Mouse (Mus musculus): ENCODE measurements around the gene Shisal1. TPM values are rescaled to one million over a fixed set of nuclear protein-coding genes. Genes with fewer than 3 reads are reported as not detected.

The Shisal1 gene
- polyA plus RNA-seq, 1 experiment from 2014 or later: 0.05 TPM

DNA sequence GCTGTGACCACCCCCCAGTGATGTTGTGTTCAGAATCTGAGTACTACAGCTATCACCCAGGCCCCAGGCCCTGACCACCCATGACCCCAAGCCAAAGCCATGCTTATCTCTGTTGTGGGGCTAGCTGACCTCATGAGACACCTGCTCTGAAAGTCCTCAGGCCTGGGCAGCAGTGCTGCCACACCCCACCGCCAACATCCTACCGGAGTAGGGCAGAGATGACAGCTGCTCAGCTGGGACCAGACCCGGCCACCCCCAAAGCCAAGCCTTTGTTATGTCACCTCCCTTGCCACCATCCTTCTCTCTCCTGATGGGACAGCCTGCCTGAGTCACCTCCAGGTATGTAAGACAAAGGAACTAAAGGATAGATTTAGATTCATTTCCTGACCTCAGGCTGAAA lies 41.1 kb downstream of the Shisal1 start:
- DNase-seq (no peak), ATAC-seq (no peak)
- Histone ChIP-seq H3K27ac (ENCODE audit: low read depth) (no peak overlapping the region), H3K9me3 (ENCODE audit: low read length) (no peaks in the 10 kb centered on the region), H3K9ac (replicated peaks) (no peak overlapping the region), H3K36me3 (replicated peaks; ENCODE audit: insufficient read depth, low read length) (no peaks in the 10 kb centered on the region), H3K27me3 (ENCODE audit: insufficient read depth, low read length) (no peaks in the 10 kb centered on the region), H3K4me1 (ENCODE audit: insufficient read depth) (no peaks in the 10 kb centered on the region), H3K4me2 (ENCODE audit: low read depth, low read length) (no peak overlapping the region), H3K4me3 (ENCODE audit: low read depth, low read length) (no peak overlapping the region)
- no peak for TF ChIP-seq EP300 (IDR thresholded peaks at IDR 0.05; ENCODE audit: low read depth)
- WGBS (ENCODE audit: insufficient replicate concordance): 78% methylated on average over 3 of the region's 3 CpGs

- no peak overlapping the region for H3K4me3 ChIP-seq (ENCODE audit: low read depth, low read length)
- DNase-seq (no peak), ATAC-seq (no peak)
- WGBS (ENCODE audit: insufficient replicate concordance): 61% methylated on average over 10 of the region's 10 CpGs
- no peak overlapping the region for H3K9ac ChIP-seq (replicated peaks)
- no peaks in the 10 kb centered on the region for H3K36me3 ChIP-seq (replicated peaks; ENCODE audit: insufficient read depth, low read length)
- H3K27me3 ChIP-seq (ENCODE audit: insufficient read depth, low read length): no peaks in the 10 kb centered on the region
- H3K4me2 ChIP-seq (ENCODE audit: low read depth, low read length): no peak overlapping the region
- no peak for TF ChIP-seq EP300 (IDR thresholded peaks at IDR 0.05; ENCODE audit: low read depth)
- TF ChIP-seq CTCF (IDR thresholded peaks at IDR 0.05; ENCODE audit: low read depth): no peak
- H3K27ac ChIP-seq (ENCODE audit: low read depth): no peak overlapping the region
- no peaks in the 10 kb centered on the region for H3K4me1 ChIP-seq (ENCODE audit: insufficient read depth)
- no peaks in the 10 kb centered on the region for H3K9me3 ChIP-seq (ENCODE audit: low read length)
Observed at GRCm38 (mm10) chr15:84403454-84404113, 43.3 kb downstream of the Shisal1 start.

GRCm38 (mm10) chr15:84398617-84399016 lies 48.3 kb downstream of the Shisal1 start:
- no peaks in the 10 kb centered on the region for H3K9me3 ChIP-seq (ENCODE audit: low read length)
- no peak overlapping the region for H3K9ac ChIP-seq (replicated peaks)
- H3K36me3 ChIP-seq (replicated peaks; ENCODE audit: insufficient read depth, low read length): no peaks in the 10 kb centered on the region
- 0 out of 2 replicates have a peak, but pooled peaks cover 2% of the 10 kb centered on the region for H3K27me3 ChIP-seq (ENCODE audit: insufficient read depth, low read length)
- H3K4me3 ChIP-seq (ENCODE audit: low read depth, low read length): no peak overlapping the region
- ATAC-seq (no peak), DNase-seq (no peak)
- TF ChIP-seq EP300 (IDR thresholded peaks at IDR 0.05; ENCODE audit: low read depth) (no peak), CTCF (IDR thresholded peaks at IDR 0.05; ENCODE audit: low read depth) (no peak)
- 68% methylated on average over 4 of the region's 4 CpGs for WGBS (ENCODE audit: insufficient replicate concordance)
- H3K4me2 ChIP-seq (ENCODE audit: low read depth, low read length): no peak overlapping the region
- no peak overlapping the region for H3K27ac ChIP-seq (ENCODE audit: low read depth)
- peaks cover 3% of the 10 kb centered on the region; the same call in 1 of the 2 replicates for H3K4me1 ChIP-seq (ENCODE audit: insufficient read depth)

- no peak overlapping the region for H3K9ac ChIP-seq (replicated peaks)
- WGBS (ENCODE audit: insufficient replicate concordance): 74% methylated on average over 14 of the region's 14 CpGs
- ATAC-seq: no peak
Observed at GRCm38 (mm10) chr15:84397663-84398169, 49.2 kb downstream of the Shisal1 start.

GRCm38 (mm10) chr15:84395341-84396067 lies 51.4 kb downstream of the Shisal1 start:
- ATAC-seq (no peak), DNase-seq (no peak)
- Histone ChIP-seq H3K36me3 (replicated peaks; ENCODE audit: insufficient read depth, low read length) (no peaks in the 10 kb centered on the region), H3K4me1 (ENCODE audit: insufficient read depth) (peaks cover 3% of the 10 kb centered on the region; the same call in 1 of the 2 replicates), H3K9ac (replicated peaks) (no peak overlapping the region), H3K9me3 (ENCODE audit: low read length) (no peaks in the 10 kb centered on the region), H3K27me3 (ENCODE audit: insufficient read depth, low read length) (0 out of 2 replicates have a peak, but pooled peaks cover 2% of the 10 kb centered on the region), H3K4me2 (ENCODE audit: low read depth, low read length) (no peak overlapping the region), H3K27ac (ENCODE audit: low read depth) (no peak overlapping the region), H3K4me3 (ENCODE audit: low read depth, low read length) (no peak overlapping the region)
- TF ChIP-seq EP300 (IDR thresholded peaks at IDR 0.05; ENCODE audit: low read depth) (no peak), CTCF (IDR thresholded peaks at IDR 0.05; ENCODE audit: low read depth) (no peak)
- 61% methylated on average over 14 of the region's 14 CpGs for WGBS (ENCODE audit: insufficient replicate concordance)

More at GRCm38 (mm10) chr15:84397663-84398169, 49.2 kb downstream of the Shisal1 start:
- Histone ChIP-seq H3K27ac (ENCODE audit: low read depth) (no peak overlapping the region), H3K36me3 (replicated peaks; ENCODE audit: insufficient read depth, low read length) (no peaks in the 10 kb centered on the region), H3K9me3 (ENCODE audit: low read length) (no peaks in the 10 kb centered on the region), H3K4me3 (ENCODE audit: low read depth, low read length) (no peak overlapping the region), H3K4me2 (ENCODE audit: low read depth, low read length) (no peak overlapping the region), H3K27me3 (ENCODE audit: insufficient read depth, low read length) (0 out of 2 replicates have a peak, but pooled peaks cover 2% of the 10 kb centered on the region), H3K4me1 (ENCODE audit: insufficient read depth) (peaks cover 3% of the 10 kb centered on the region; the same call in 1 of the 2 replicates)
- no peak for TF ChIP-seq EP300 (IDR thresholded peaks at IDR 0.05; ENCODE audit: low read depth)
- no peak for TF ChIP-seq CTCF (IDR thresholded peaks at IDR 0.05; ENCODE audit: low read depth)
- DNase-seq: no peak

DNA sequence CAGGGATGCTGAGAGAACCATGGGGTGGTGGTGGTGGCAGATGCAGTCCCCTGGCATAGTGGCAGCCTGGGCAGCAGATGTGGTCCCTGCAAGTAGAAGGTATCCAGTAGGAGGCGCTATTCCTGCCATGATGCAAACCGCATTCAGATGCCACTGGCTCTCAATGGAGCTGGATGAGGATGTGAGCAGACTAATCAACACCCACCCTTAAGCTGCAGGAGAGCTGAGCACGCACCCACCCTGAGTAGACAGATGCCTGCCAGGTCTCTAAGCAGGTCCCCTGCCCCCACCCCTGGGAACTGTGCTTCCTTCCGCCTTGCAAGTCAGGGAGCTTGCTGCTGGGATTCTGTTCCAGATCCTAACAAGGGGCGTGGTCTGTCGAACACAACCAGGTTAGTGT lies 53.6 kb downstream of the Shisal1 start:
- Histone ChIP-seq H3K4me3 (ENCODE audit: low read depth, low read length) (no peak overlapping the region), H3K27ac (ENCODE audit: low read depth) (no peak overlapping the region), H3K27me3 (ENCODE audit: insufficient read depth, low read length) (0 out of 2 replicates have a peak, but pooled peaks cover 2% of the 10 kb centered on the region), H3K4me2 (ENCODE audit: low read depth, low read length) (no peak overlapping the region), H3K9me3 (ENCODE audit: low read length) (no peaks in the 10 kb centered on the region), H3K4me1 (ENCODE audit: insufficient read depth) (peaks cover 3% of the 10 kb centered on the region; the same call in 1 of the 2 replicates), H3K9ac (replicated peaks) (no peak overlapping the region), H3K36me3 (replicated peaks; ENCODE audit: insufficient read depth, low read length) (no peaks in the 10 kb centered on the region)
- no peak for ATAC-seq
- no peak for DNase-seq
- 55% methylated on average over 6 of the region's 6 CpGs for WGBS (ENCODE audit: insufficient replicate concordance)
- TF ChIP-seq EP300 (IDR thresholded peaks at IDR 0.05; ENCODE audit: low read depth): no peak
- peak; percentile 48 for TF ChIP-seq CTCF (IDR thresholded peaks at IDR 0.05; ENCODE audit: low read depth)
